Mouse (Mus musculus): Measurements from ENCODE around the gene Hsdl1.

Gene Hsdl1

DNA sequence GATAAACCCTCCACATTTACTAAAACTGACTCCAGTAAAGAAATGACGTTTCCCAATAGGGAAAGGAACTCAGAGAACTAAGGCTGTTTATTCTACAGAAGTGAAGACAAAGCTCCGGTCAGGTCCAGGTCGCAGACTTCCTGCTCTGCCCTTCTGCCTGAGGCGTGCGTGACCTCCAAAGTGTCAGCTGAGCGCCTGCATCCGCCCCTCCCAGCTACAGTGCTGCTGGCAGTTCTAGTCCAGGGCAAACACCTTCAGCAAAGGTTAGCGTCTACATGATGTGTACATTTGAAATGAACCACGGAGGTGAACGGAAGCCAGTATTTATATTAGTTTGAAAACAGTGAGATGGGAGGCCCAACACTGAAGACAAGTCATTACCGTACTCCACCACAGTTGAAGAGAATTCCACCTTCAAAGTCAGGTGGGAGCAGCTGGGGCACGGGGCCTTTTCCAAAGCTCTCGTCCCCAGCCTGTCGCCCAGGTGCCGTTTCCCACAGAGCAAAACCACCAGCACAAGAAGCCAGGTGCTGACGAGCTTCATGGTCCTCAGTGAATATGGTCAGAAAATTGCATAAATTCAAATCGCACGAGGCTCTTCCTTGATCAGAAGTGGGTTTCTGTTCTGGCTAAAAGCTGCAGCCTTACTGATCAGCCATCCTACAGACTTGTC, 27.8 kb downstream of the Hsdl1 start:
- in situ Hi-C loops (cut with MboI; ENCODE audit: low pct_unique_long_range_greater_than_20kb in 1 of 2, low sequenced_read_pairs in 2 of 2, unreplicated experiment in 1 of 2) = no loop called here

DNA sequence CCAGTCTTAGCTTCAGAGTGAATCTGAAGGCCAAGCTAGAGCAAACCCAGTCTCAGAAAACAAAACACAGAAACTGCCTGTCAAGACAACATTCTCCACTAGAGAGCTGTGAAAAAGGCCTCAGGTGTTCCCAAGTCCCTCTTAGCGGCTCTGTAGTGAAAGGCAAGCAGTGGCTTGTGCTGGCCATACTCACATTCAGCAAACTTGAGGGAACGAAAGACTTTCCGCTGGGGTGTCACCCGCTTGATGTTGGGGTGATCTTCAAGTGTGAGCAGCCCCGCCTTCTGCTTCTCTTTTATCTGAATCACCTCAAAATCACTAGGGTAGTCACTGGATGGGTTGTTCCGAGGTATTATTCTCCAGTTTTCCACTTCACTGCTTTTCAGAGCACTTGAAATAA, 29.2 kb downstream of the Hsdl1 start:
- in situ Hi-C loops (cut with MboI; ENCODE audit: low pct_unique_long_range_greater_than_20kb in 1 of 2, low sequenced_read_pairs in 2 of 2, unreplicated experiment in 1 of 2) = no loop called here

DNA sequence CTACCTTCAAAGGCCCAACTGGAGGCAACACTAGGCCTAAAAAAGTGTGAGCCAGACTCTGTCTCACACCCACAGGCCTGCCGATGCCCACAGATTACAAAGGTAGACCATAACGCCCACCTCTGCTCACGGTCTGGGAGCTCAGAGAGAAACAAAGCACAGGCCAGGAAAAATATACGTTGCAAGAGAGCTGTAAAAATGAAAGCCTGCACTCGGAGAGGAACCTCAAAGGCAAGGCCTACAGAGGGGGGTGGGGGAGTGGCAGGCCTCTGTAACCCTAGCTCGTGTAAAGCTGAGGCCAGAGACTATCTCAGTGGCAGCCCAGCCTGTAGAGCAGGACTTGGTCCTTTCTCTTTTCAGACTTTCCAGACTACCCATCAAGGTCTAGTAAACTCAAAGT, 29.8 kb downstream of the Hsdl1 start:
- in situ Hi-C loops (cut with MboI; ENCODE audit: low pct_unique_long_range_greater_than_20kb in 1 of 2, low sequenced_read_pairs in 2 of 2, unreplicated experiment in 1 of 2) = no loop called here

DNA sequence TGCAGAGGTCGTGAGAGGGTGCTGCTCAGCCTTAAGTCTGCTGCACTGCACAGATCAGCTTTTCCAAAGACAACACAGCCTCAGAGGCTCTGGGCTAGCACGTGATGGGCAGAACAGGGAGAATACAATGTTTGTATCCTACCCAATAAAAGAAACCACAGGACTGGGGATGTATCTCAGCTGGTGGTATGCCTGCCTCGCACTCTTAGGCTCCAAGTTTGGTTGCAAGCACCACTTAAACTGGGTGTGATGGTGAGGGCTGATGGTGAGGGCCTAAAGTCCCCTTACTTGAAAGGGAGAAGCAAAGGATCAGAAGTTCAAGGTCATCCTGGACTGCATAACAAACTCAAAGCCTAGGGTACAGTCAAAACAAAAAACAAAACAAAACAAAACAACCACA, 30.4 kb downstream of the Hsdl1 start:
- in situ Hi-C loops (cut with MboI; ENCODE audit: low pct_unique_long_range_greater_than_20kb in 1 of 2, low sequenced_read_pairs in 2 of 2, unreplicated experiment in 1 of 2) = no loop called here

DNA sequence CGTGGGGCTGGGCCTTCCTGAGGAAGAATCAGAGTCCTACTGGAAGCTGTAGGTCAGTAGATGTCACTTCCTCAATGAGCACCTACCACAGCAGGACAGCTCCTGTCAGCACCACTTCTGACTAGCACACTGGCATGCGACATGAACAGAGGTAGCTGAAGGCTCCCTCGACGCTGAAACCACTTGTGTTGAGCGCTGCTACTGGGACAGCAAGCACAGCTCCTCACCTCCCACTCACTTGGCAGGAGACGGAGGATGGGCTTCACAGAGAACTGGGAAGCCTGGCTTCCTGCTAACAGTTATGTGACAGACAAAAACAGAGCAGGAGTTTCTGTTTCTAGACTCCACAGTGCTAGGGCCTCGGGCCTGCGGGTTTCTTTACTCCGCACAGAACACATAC, 43.0 kb downstream of the Hsdl1 start:
- in situ Hi-C loops (cut with MboI; ENCODE audit: low pct_unique_long_range_greater_than_20kb in 1 of 2, low sequenced_read_pairs in 2 of 2, unreplicated experiment in 1 of 2) = no loop called here

DNA sequence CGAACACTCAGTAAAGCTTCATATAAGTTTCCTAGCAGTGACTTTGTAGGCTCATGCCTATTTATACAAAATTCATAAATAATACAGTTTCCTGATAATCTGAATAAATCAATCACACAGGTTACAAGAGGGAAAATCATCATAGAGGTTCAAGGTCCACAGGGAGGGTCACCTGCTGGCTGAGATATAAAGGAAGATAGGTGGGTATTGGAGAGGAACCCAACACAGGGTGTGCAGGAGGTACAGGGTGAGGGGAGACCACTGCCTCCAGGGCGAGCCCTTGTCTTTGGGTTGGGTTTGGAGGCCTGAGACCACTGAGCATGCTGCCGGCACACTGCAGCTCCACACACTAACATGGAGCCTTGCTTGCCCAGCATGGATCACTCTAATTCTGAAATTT, 43.6 kb downstream of the Hsdl1 start:
- in situ Hi-C loops (cut with MboI; ENCODE audit: low pct_unique_long_range_greater_than_20kb in 1 of 2, low sequenced_read_pairs in 2 of 2, unreplicated experiment in 1 of 2) = no loop called here

DNA sequence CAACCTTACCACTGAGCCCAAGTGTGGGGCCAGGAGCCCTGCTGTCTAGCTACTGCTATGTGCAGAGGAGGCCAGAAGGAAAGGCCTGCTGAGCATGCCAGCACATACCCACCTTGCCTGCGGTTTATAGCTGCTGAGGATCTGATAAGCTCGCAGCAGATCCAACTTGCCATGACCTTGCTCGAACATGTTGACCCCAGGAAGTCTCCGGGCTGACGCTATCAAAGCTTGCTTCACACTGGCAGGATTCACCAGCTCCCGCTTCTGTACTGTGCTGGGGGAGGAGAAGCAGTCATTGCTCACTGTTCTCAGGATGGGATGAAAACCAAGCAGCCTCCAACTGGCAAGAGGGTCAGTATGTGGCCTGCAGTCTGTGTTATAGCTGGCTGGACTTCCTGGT, 44.0 kb downstream of the Hsdl1 start:
- in situ Hi-C loops (cut with MboI; ENCODE audit: low pct_unique_long_range_greater_than_20kb in 1 of 2, low sequenced_read_pairs in 2 of 2, unreplicated experiment in 1 of 2) = no loop called here

DNA sequence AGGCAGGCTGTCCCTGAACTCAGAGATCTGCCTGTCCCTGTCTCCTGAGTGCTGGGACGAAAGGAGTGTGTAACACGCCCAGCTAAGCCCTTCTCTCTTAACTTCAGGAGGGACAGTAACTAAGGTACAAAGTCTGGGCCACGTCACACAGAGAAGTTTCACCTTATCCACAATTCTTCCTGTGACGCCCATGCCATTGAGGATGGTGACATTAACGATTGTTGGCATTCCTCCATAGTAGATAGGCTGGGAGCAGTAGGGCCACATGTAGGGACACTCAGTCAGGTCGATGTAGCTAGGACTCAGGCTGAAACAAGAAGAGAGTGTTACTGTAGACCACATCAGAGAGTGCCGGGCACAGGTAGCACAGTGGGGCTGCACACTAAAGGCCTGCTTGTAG, 46.2 kb downstream of the Hsdl1 start:
- in situ Hi-C loops (cut with MboI; ENCODE audit: low pct_unique_long_range_greater_than_20kb in 1 of 2, low sequenced_read_pairs in 2 of 2, unreplicated experiment in 1 of 2) = no loop called here

DNA sequence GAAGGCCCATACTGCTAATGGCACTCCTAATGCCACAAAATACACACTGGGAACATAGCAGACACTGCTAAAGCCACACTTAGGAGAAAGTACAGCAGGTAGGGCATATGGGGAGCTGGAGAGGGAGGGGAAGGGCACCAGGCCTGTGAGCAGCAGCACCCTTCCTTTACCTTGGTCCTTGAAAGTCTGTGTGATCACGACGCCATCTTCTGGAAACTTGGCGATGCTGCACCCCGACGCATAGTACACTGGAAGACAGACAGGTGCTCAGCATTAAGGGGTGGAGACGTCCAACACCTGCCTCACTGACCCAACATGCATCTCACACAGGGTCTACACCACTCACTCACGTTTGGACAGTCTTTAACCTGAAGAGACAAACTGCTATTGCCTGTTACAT, 54.9 kb downstream of the Hsdl1 start:
- in situ Hi-C loops (cut with MboI; ENCODE audit: low pct_unique_long_range_greater_than_20kb in 1 of 2, low sequenced_read_pairs in 2 of 2, unreplicated experiment in 1 of 2) = no loop called here

DNA sequence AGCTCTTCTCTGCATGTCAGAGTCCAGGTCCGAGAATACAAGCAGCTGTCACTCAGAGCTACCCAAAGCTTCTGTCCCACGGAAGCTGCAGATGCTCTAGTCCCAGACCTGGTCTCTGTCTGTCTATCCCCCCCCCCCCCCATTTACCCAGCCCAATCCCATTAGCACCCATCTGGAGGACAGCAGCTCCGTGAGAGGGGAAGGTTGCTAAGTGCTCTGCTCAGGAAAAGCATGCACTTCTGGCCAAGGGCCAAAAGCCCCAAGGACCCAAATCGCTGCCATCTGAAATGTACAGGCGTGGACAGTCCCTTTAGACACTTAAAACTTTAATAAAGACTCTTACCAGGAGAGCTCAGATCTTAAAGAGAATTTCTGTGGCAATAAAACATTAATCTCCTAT, 58.3 kb downstream of the Hsdl1 start:
- in situ Hi-C loops (cut with MboI; ENCODE audit: low pct_unique_long_range_greater_than_20kb in 1 of 2, low sequenced_read_pairs in 2 of 2, unreplicated experiment in 1 of 2) = no loop called here

DNA sequence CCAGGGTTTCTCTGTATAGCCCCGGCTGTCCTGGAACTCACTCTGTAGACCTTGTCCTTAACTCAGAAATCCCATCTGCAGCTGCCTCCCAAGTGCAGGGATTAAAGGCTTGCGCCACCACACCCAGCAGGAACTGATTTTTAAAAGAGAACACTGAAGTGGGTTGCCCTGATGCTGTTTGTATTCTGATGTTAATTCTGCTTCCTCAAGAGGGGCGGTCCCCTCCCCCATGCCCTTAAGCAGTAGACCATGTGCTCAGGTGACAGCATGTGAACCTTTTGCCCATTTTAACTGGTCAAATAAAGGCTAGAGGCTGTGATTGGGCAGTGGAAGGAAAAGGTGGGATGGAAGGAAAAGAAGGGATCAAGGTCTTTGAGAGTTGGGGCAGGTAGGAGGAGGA, 59.2 kb downstream of the Hsdl1 start:
- in situ Hi-C loops (cut with MboI; ENCODE audit: low pct_unique_long_range_greater_than_20kb in 1 of 2, low sequenced_read_pairs in 2 of 2, unreplicated experiment in 1 of 2) = no loop called here

DNA sequence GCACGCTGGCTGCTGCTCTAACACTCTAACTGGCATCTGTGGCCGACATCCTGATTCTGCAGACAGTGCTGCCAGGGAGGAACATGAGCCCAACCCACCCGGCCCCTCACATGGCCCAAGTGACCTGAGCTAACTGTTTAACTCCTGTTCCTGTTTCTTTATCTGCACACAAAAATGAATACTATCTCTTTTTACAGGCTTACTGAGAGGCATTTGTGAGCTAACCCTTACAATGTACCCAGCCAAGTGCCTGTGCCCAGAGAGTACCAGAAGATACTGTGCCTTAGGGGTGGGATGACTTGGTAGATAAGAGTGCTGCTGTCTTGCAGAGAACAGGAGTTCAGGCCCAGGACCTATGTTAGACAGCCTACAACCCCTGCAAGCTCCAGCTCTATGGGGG, 60.0 kb downstream of the Hsdl1 start:
- in situ Hi-C loops (cut with MboI; ENCODE audit: low pct_unique_long_range_greater_than_20kb in 1 of 2, low sequenced_read_pairs in 2 of 2, unreplicated experiment in 1 of 2) = no loop called here

DNA sequence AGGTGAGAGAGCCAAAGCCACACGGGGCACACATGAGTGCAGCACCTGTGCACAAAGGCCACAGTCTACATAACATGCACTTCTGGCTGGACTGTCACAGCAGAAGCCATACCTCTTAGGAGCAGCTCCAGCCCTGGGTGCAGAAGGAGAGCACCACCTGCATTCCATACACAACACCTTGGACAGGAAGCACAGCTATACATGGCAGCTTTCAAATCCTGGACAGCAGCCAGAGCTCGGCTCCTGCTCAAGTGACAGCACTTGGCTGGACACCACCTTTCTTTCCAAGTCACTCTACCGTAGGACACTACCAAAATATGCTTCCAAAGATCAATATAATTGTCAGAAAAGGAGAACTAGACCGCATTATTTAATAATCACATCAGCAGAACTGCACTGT, 61.6 kb downstream of the Hsdl1 start:
- in situ Hi-C loops (cut with MboI; ENCODE audit: low pct_unique_long_range_greater_than_20kb in 1 of 2, low sequenced_read_pairs in 2 of 2, unreplicated experiment in 1 of 2) = no loop called here
